Mouse (Mus musculus) spleen, adult 12 weeks (tissue): Measurements from ENCODE around the gene 1700113H08Rik.
A peak's percentile ranks its signal among the peaks of the same experiment; 100 is the strongest.

ENCODE experiments used
- DNase-seq: peaks from one replicate; pipeline ENCODE4 v3.0.0; 2022; ENCODE audit warnings: low spot score

Gene 1700113H08Rik

GRCm38 (mm10) chr10:87057500-87058250, at the start of gene 1700113H08Rik:
TSS of gene 1700113H08Rik (plus strand) at chr10:87058045.
- DNase-seq, result no peak

- DNase-seq, result no peak
Observed at GRCm38 (mm10) chr10:87008215-87008499, 49.7 kb upstream of the 1700113H08Rik start.

- no peak for DNase-seq
Observed at GRCm38 (mm10) chr10:87012087-87012486, 45.8 kb upstream of the 1700113H08Rik start.

GRCm38 (mm10) chr10:87014391-87014965, 43.4 kb upstream of the 1700113H08Rik start:
- no peak for DNase-seq

GRCm38 (mm10) chr10:87015403-87015802, 42.4 kb upstream of the 1700113H08Rik start:
- DNase-seq, result no peak

GRCm38 (mm10) chr10:87016151-87016692, 41.6 kb upstream of the 1700113H08Rik start:
- DNase-seq, result no peak

GRCm38 (mm10) chr10:87018876-87019275, 39.0 kb upstream of the 1700113H08Rik start:
- no peak for DNase-seq

GRCm38 (mm10) chr10:87020711-87021110, 37.1 kb upstream of the 1700113H08Rik start:
- no peak for DNase-seq

- peak; percentile 25 for DNase-seq
Observed at GRCm38 (mm10) chr10:87024884-87025283, 33.0 kb upstream of the 1700113H08Rik start.

- no peak for DNase-seq
Observed at GRCm38 (mm10) chr10:87032768-87033167, 25.1 kb upstream of the 1700113H08Rik start.

GRCm38 (mm10) chr10:87035866-87036265, 22.0 kb upstream of the 1700113H08Rik start:
- no peak for DNase-seq

- DNase-seq, result no peak
Observed at GRCm38 (mm10) chr10:87036271-87036703, 21.6 kb upstream of the 1700113H08Rik start.

- DNase-seq, result no peak
Observed at GRCm38 (mm10) chr10:87037062-87037461, 20.8 kb upstream of the 1700113H08Rik start.

GRCm38 (mm10) chr10:87039340-87039739, 18.5 kb upstream of the 1700113H08Rik start:
- DNase-seq, result no peak

- DNase-seq, result no peak
Observed at GRCm38 (mm10) chr10:87039800-87040199, 18.0 kb upstream of the 1700113H08Rik start.

- no peak for DNase-seq
Observed at GRCm38 (mm10) chr10:87041265-87041664, 16.6 kb upstream of the 1700113H08Rik start.

GRCm38 (mm10) chr10:87045273-87045672, 12.6 kb upstream of the 1700113H08Rik start:
- DNase-seq, result no peak

GRCm38 (mm10) chr10:87046469-87046868, 11.4 kb upstream of the 1700113H08Rik start:
- DNase-seq, result no peak

GRCm38 (mm10) chr10:87046931-87047468, 10.8 kb upstream of the 1700113H08Rik start:
- no peak for DNase-seq

GRCm38 (mm10) chr10:87049179-87049578, 8.7 kb upstream of the 1700113H08Rik start:
- DNase-seq, result no peak

GRCm38 (mm10) chr10:87051714-87052113, 6.1 kb upstream of the 1700113H08Rik start:
- DNase-seq, result no peak

- no peak for DNase-seq
Observed at GRCm38 (mm10) chr10:87058251-87058925, 543 bp downstream of the 1700113H08Rik start.

GRCm38 (mm10) chr10:87058926-87059325, 1.1 kb downstream of the 1700113H08Rik start:
- no peak for DNase-seq
